Mouse (Mus musculus): ENCODE data around the gene Abcf1. TPM values are rescaled to one million over a fixed set of nuclear protein-coding genes. Genes with fewer than 3 reads are reported as not detected.

The Abcf1 gene
- polyA plus RNA-seq, 1 experiment from 2014 or later, result 65.5 TPM

MicroRNAs encoded within 50 kb of the gene (microRNA counts, 519-probe panel; counts per million panel counts)
- microRNA mmu-miR-1894-3p (not detected), microRNA mmu-miR-1894-5p (not detected), microRNA mmu-miR-877 (not detected)

Small RNA genes lying within 50 kb of the gene (microRNA-seq; reads per million reads assigned to microRNA genes)
- not detected for gene Mir1894
- gene Mir877, result 76.5 reads per million, percentile 49 among the genes with 10 or more reads in this experiment

Other genes starting within 250 kb of the Abcf1 start
- gene Ier3, start 148.1 kb downstream of the Abcf1 start, polyA plus RNA-seq (2014; fragmentation: Nextera tagmentation; extraction: Ambion mirVana), result 6.6 and 7.5 TPM in 2 replicates
- gene Flot1, start 146.5 kb downstream of the Abcf1 start, polyA plus RNA-seq (2014; fragmentation: Nextera tagmentation; extraction: Ambion mirVana), result 86.3 and 96.6 TPM in 2 replicates
- 1,664 and 1,709 TPM in 2 replicates for gene Tubb5, start 131.5 kb downstream of the Abcf1 start, polyA plus RNA-seq (2014; fragmentation: Nextera tagmentation; extraction: Ambion mirVana)
- gene Mdc1, start 128.2 kb downstream of the Abcf1 start, polyA plus RNA-seq (2014; fragmentation: Nextera tagmentation; extraction: Ambion mirVana), result 9.2 and 10.7 TPM in 2 replicates
- gene Nrm, start 108.4 kb downstream of the Abcf1 start, polyA plus RNA-seq (2014; fragmentation: Nextera tagmentation; extraction: Ambion mirVana), result 18.2 and 20.3 TPM in 2 replicates
- gene Ppp1r18, start 104.2 kb downstream of the Abcf1 start, polyA plus RNA-seq (2014; fragmentation: Nextera tagmentation; extraction: Ambion mirVana), result 18.8 and 20.7 TPM in 2 replicates
- 25.8 and 29.0 TPM in 2 replicates for gene Dhx16, start 89.9 kb downstream of the Abcf1 start, polyA plus RNA-seq (2014; fragmentation: Nextera tagmentation; extraction: Ambion mirVana)
- gene 2310061I04Rik, start 72.3 kb downstream of the Abcf1 start, polyA plus RNA-seq (2014; fragmentation: Nextera tagmentation; extraction: Ambion mirVana), result 55.3 and 57.5 TPM in 2 replicates
- 387 and 408 TPM in 2 replicates for gene Atat1, start 59.7 kb downstream of the Abcf1 start, polyA plus RNA-seq (2014; fragmentation: Nextera tagmentation; extraction: Ambion mirVana)
- gene Mrps18b, start 53.4 kb downstream of the Abcf1 start, polyA plus RNA-seq (2014; fragmentation: Nextera tagmentation; extraction: Ambion mirVana), result 61.4 and 63.6 TPM in 2 replicates
- 34.8 and 37.9 TPM in 2 replicates for gene Ppp1r10, start 53.3 kb downstream of the Abcf1 start, polyA plus RNA-seq (2014; fragmentation: Nextera tagmentation; extraction: Ambion mirVana)
- 46.8 and 52.2 TPM in 2 replicates for gene Gnl1, start 10.1 kb upstream of the Abcf1 start, polyA plus RNA-seq (2014; fragmentation: Nextera tagmentation; extraction: Ambion mirVana)
- gene Prr3, start 10.5 kb upstream of the Abcf1 start, polyA plus RNA-seq (2014; fragmentation: Nextera tagmentation; extraction: Ambion mirVana), result 70.4 and 83.1 TPM in 2 replicates
- 9.1 and 11.7 TPM in 2 replicates for gene H2-T24, start 50.8 kb upstream of the Abcf1 start, polyA plus RNA-seq (2014; fragmentation: Nextera tagmentation; extraction: Ambion mirVana)
- 3.0 and 4.1 TPM in 2 replicates for gene H2-T23, start 63.1 kb upstream of the Abcf1 start, polyA plus RNA-seq (2014; fragmentation: Nextera tagmentation; extraction: Ambion mirVana)
- 7.2 and 8.0 TPM in 2 replicates for gene H2-T22, start 73.0 kb upstream of the Abcf1 start, polyA plus RNA-seq (2014; fragmentation: Nextera tagmentation; extraction: Ambion mirVana)
- not detected in 2 replicates for gene Gm6034, start 73.2 kb upstream of the Abcf1 start, polyA plus RNA-seq (2014; fragmentation: Nextera tagmentation; extraction: Ambion mirVana)
- 0.25 TPM in 1 of 2 replicates, not detected in the other for gene Gm11127, start 88.6 kb upstream of the Abcf1 start, polyA plus RNA-seq (2014; fragmentation: Nextera tagmentation; extraction: Ambion mirVana)
- not detected in 2 replicates for gene Gm19684, start 151.9 kb upstream of the Abcf1 start, polyA plus RNA-seq (2014; fragmentation: Nextera tagmentation; extraction: Ambion mirVana)
- gene Gm7030, start 159.7 kb upstream of the Abcf1 start, polyA plus RNA-seq (2014; fragmentation: Nextera tagmentation; extraction: Ambion mirVana), result not detected in 2 replicates
- gene Gm8909, start 198.8 kb upstream of the Abcf1 start, polyA plus RNA-seq (2014; fragmentation: Nextera tagmentation; extraction: Ambion mirVana), result not detected in 2 replicates
- gene H2-T3, start 220.5 kb upstream of the Abcf1 start, polyA plus RNA-seq (2014; fragmentation: Nextera tagmentation; extraction: Ambion mirVana), result not detected in 2 replicates